Mouse (Mus musculus): ENCODE measurements around the gene Sox6.

Sox6 gene

DNA sequence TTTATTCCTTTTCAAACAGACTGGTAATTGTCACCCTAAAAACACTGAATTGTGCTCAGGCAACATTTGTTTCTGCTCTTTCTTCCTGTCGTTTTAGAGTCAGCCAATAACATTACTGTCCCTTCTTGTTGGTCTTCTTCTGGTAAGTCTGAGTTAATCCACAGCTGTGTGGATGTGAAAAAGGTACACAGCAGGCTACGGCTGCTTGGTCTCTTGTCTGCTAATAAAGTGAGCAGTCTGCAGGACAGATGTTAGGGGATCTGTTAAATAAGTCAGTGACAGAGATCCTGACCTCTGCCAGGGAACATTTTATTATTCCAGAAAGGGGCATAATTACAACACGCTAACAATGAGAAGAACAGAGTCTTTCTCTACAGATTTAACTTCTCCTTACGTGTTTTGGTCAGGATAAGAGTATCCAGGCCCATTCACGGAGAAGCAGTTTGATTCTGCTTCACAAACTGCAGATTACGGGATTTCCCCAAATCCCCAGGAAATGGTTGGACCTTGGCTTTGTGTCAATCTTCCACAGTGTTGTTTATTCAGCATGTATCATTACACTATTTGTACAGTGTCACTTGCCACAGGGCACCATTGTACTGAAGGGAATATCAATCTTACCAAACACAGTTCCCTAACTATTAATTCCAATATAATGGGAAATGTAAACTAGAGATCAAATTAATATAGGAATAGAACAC lies 474.1 kb downstream of the Sox6 start:
- DNase-seq (ENCODE audit: low read depth): no peak

- no peak for DNase-seq (ENCODE audit: low read depth)
Observed at GRCm38 (mm10) chr7:115556677-115557076, 481.9 kb downstream of the Sox6 start.

- DNase-seq (ENCODE audit: low read depth): no peak
Observed at GRCm38 (mm10) chr7:115550197-115550804, 488.3 kb downstream of the Sox6 start.

- no peak for DNase-seq (ENCODE audit: low read depth)
Observed at GRCm38 (mm10) chr7:115549670-115550069, 488.9 kb downstream of the Sox6 start.

- DNase-seq (ENCODE audit: low read depth): no peak
Observed at GRCm38 (mm10) chr7:115545585-115546374, 492.8 kb downstream of the Sox6 start.

- DNase-seq (ENCODE audit: low read depth): no peak
Observed at GRCm38 (mm10) chr7:115543596-115543995, 495.0 kb downstream of the Sox6 start.

GRCm38 (mm10) chr7:115540261-115540660 lies 498.3 kb downstream of the Sox6 start:
- DNase-seq (ENCODE audit: low read depth): no peak

- no peak for DNase-seq (ENCODE audit: low read depth)
Observed at GRCm38 (mm10) chr7:115539003-115539402, 499.6 kb downstream of the Sox6 start.

DNA sequence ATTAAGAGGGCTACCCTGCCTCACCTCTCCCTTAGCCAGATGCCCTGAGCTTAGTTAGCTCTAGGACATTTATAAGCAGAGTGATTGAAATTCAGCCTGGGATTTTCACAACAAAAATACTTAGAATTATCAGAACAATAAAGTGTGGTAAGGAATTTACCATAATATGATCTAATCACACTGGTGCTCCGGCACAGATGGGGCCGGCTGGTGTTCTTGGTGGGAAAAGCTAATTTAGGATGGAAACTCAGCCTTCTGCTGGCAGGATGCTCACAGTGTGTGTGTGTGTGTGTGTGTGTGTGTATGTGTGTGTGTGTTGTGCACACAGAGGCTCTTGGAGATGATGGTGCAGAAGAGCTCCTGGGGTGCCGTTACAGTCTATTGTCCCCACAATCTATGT lies 501.0 kb downstream of the Sox6 start:
- no peak for DNase-seq (ENCODE audit: low read depth)

GRCm38 (mm10) chr7:115536521-115536920 lies 502.1 kb downstream of the Sox6 start:
- DNase-seq (ENCODE audit: low read depth): no peak

- DNase-seq (ENCODE audit: low read depth): no peak
Observed at GRCm38 (mm10) chr7:115531875-115532274, 506.7 kb downstream of the Sox6 start.

- no peak for DNase-seq (ENCODE audit: low read depth)
Observed at GRCm38 (mm10) chr7:115531217-115531616, 507.4 kb downstream of the Sox6 start.

GRCm38 (mm10) chr7:115517701-115518100 lies 520.9 kb downstream of the Sox6 start:
- DNase-seq (ENCODE audit: low read depth): no peak

DNA sequence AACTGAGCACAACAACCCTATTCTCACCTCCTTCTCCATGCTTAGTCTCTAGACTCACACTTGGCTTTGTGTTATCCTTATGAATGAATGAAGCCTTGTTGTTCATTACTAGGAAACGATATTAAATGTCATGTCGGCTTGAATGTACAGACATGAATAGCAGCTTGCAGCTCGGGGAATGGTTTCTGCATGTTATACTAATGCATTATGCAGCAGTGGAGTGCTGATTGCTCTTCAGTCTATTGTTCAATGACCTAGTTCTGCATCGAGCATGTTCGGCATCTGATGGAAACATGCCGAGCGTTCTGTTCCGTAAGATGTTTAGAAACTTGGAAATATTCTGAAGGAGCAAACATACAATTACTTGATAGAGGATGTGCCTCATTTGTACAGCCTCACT lies 524.9 kb downstream of the Sox6 start:
- no peak for DNase-seq (ENCODE audit: low read depth)

GRCm38 (mm10) chr7:115511777-115512176 lies 526.8 kb downstream of the Sox6 start:
- no peak for DNase-seq (ENCODE audit: low read depth)

DNA sequence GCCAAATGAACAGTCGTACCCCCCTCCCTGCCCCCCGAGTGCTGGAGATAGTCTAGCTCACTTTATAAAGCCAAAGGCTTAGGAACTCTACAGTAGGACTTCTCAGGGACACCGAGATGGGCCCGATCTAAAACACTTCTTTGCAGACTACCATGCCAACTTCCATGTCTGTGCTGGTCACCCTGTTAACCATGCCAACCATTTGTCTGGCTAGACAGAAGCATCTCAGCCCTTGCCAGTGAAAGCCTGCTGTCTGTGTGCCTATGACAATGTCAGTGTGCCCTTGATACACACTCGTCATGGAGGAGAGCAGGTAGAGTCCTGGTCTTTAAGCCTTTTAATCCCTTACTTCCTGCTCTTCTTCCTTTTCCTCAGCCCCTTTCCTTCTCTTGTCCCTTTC lies 527.5 kb downstream of the Sox6 start:
- DNase-seq (ENCODE audit: low read depth): no peak

DNA sequence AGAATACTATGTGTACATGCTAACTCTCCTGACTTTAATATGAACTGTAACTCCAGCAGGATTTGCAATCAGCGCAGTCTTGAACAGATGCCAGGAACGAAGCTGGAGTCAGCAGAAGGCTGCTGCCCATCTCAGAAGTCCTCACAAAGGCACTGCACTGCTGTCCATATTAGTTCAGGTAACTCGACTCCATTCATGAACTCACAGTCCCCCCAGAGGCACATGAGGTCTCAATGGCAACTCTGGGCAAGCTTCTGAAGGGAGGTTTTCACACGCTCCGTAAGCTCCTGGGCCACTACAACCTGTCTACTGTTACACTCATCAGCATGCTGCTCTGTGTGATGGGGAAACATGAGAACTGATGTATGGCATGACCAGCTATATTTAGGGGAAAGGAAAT lies 528.6 kb downstream of the Sox6 start:
- DNase-seq (ENCODE audit: low read depth): no peak

DNA sequence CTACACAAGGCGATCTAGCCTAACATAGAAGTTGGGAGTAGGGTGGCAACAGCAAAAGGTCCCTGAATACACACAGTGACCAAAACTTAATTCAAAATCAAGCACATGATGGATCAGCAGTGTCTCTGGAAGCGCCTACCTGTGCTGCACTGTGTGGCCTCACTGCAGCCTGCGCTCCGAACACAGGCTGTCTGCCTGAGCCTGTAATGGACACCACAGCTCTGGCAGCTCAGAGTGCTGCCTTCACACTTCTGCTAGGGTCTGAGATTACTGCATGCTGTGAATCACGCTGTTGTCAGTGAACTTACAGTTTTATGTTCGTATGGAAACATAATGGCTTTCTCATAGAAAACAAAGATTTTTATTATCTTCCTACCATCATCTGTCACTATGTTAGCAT lies 532.2 kb downstream of the Sox6 start:
- DNase-seq (ENCODE audit: low read depth): no peak

GRCm38 (mm10) chr7:115501497-115501896 lies 537.1 kb downstream of the Sox6 start:
- DNase-seq (ENCODE audit: low read depth): no peak

DNA sequence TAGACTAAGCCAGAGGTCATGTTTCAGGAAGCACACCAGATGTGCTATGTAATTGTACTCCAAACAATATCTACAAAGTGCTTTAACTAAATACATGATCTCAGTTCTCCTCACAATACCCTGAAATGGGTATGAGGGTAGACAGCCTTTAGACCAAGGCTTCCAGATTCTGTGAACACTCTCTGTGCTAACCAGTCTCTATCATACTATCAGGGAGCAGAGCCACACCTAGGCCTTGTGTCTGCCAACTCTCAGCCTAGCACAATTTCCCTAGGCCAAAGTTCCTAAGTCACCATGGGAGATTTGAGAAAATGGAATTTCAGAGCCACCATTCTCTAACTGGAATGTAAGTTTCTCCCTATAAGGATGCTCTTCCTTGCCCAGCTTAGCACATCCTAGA lies 537.8 kb downstream of the Sox6 start:
- DNase-seq (ENCODE audit: low read depth): no peak

- DNase-seq (ENCODE audit: low read depth): no peak
Observed at GRCm38 (mm10) chr7:115500170-115500569, 538.4 kb downstream of the Sox6 start.

GRCm38 (mm10) chr7:115491721-115492120 lies 546.9 kb downstream of the Sox6 start:
- DNase-seq (ENCODE audit: low read depth): no peak

DNA sequence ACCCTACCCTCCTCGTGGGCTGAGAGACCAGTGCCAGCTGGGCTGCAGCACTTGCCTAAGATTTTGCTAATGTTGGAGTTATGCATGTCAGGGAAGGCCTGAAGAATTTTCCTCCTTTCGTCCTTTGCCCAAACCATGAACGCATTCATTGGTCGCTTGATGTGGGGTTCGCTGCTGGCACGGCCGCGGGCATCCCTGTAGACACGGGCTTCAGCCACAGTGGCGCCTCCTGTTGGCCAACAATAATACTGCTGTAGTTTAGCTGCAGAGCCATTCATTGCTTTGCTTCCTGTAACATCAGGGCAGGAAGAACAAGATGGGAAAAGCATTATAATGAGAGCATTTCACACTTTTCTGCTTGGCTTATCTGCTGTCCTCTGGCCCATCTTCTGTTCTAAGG lies 549.0 kb downstream of the Sox6 start:
- no peak for DNase-seq (ENCODE audit: low read depth)

Measured in c-Kit-positive CD71-negative TER-119-negative erythroid progenitor cells, embryonic 14.5 days (primary cell).